Mouse (Mus musculus) CH12.LX (cell line): ENCODE measurements around the gene Dnaaf1. TPM values are rescaled to one million over a fixed set of nuclear protein-coding genes. Genes with fewer than 3 reads are reported as not detected.

Experiments used
- DNase-seq: peaks from one replicate; pipeline ENCODE4 v3.0.0-alpha.2; 2013; ENCODE audit errors: extremely low read depth
- H3K27ac ChIP-seq: 2 replicates; pipeline ENCODE4 v1.5.1; 2012; ENCODE audit warnings: low read depth, mild to moderate bottlenecking, control low read depth, moderate library complexity; ENCODE audit not compliant: insufficient read depth
- H3K27me3 ChIP-seq: replicated peaks from 2 replicates; pipeline ENCODE3; 2012; ENCODE audit warnings: inconsistent platforms
- H3K36me3 ChIP-seq, 2 experiments: replicated peaks in 1 of 2; 2 replicates each; pipeline versions ENCODE3 to v1.6.1; 2012; ENCODE audit warnings: inconsistent platforms in 1 of 2, low read length in 1 of 2, mild to moderate bottlenecking in 1 of 2, mixed read lengths in 1 of 2, moderate library complexity in 1 of 2; ENCODE audit not compliant: control insufficient read depth in 1 of 2, insufficient read depth in 1 of 2
- H3K4me1 ChIP-seq, 2 experiments: 2 replicates each; pipeline ENCODE4 v1.6.1; 2012; ENCODE audit warnings: inconsistent platforms in 1 of 2, moderate library complexity in 1 of 2; ENCODE audit not compliant: insufficient read depth in 2 of 2, control insufficient read depth in 1 of 2
- H3K4me2 ChIP-seq: 2 replicates; pipeline ENCODE4 v1.6.1; 2012; ENCODE audit warnings: low read depth, mild to moderate bottlenecking, control low read depth; ENCODE audit not compliant: poor library complexity, insufficient read depth, severe bottlenecking
- H3K4me3 ChIP-seq, 3 experiments: fragments of 150-350 bp in 1 of 3; sonication (generic) in 1 of 3; replicated peaks in 1 of 3; 2 replicates each; pipeline versions ENCODE3 to v1.5.1; 2011 to 2012; ENCODE audit warnings: low read depth in 2 of 3, low read length in 2 of 3, mild to moderate bottlenecking in 2 of 3, moderate library complexity in 2 of 3, control low read depth in 1 of 3, improper control_type of control experiment in 1 of 3, inconsistent platforms in 1 of 3, mixed read lengths in 1 of 3; ENCODE audit not compliant: poor library complexity in 1 of 3
- H3K79me2 ChIP-seq: replicated peaks from 2 replicates; pipeline ENCODE4 v1.6.1; 2012; ENCODE audit warnings: mild to moderate bottlenecking, moderate library complexity; ENCODE audit not compliant: control insufficient read depth, poor library complexity, insufficient read depth, severe bottlenecking; ENCODE audit errors: extremely low read depth
- H3K9ac ChIP-seq: 2 replicates; pipeline ENCODE4 v1.6.1; 2012; ENCODE audit warnings: low read depth, mild to moderate bottlenecking, control low read depth, moderate library complexity; ENCODE audit not compliant: insufficient read depth
- H3K9me3 ChIP-seq: replicated peaks from 2 replicates; pipeline ENCODE3; 2012; ENCODE audit warnings: low read length, inconsistent platforms, mixed read lengths
- BHLHE40 ChIP-seq: IDR thresholded peaks from 2 replicates; pipeline ENCODE4 v1.6.1; 2011; ENCODE audit warnings: mild to moderate bottlenecking, low read depth, low read length, improper control_type of control experiment
- CHD2 ChIP-seq: IDR thresholded peaks from 2 replicates; pipeline ENCODE4 v1.6.1; 2011; ENCODE audit warnings: low read length, improper control_type of control experiment
- CTCF ChIP-seq, 2 experiments: IDR thresholded peaks in 1 of 2; conservative IDR thresholded peaks in 1 of 2; 2 replicates each; pipeline ENCODE4 v1.5.1; 2011 to 2012; ENCODE audit warnings: low read depth in 2 of 2, low read length in 2 of 2, improper control_type of control experiment in 1 of 2, inconsistent platforms in 1 of 2, mild to moderate bottlenecking in 1 of 2, moderate library complexity in 1 of 2
- ETS1 ChIP-seq: conservative IDR thresholded peaks from 2 replicates; pipeline ENCODE4 v1.6.1; 2012; ENCODE audit warnings: low read depth, mild to moderate bottlenecking, inconsistent platforms, low read length, improper control_type of control experiment, moderate library complexity
- HCFC1 ChIP-seq: IDR thresholded peaks from 2 replicates; pipeline ENCODE4 v1.6.1; 2012; ENCODE audit warnings: low read depth, mild to moderate bottlenecking, inconsistent platforms, low read length, improper control_type of control experiment
- IRF4 ChIP-seq: IDR thresholded peaks from 2 replicates; pipeline ENCODE4 v1.6.1; 2014; ENCODE audit warnings: low read depth, mild to moderate bottlenecking, inconsistent platforms, low read length, improper control_type of control experiment
- JUND ChIP-seq: conservative IDR thresholded peaks from 2 replicates; pipeline ENCODE4 v1.6.1; 2011; ENCODE audit warnings: low read depth, low read length, improper control_type of control experiment
- MAX ChIP-seq: IDR thresholded peaks from 2 replicates; pipeline ENCODE4 v1.6.1; 2011; ENCODE audit warnings: low read length, improper control_type of control experiment
- MEF2A ChIP-seq: IDR thresholded peaks from 2 replicates; pipeline ENCODE4 v1.6.1; 2014; ENCODE audit warnings: low read depth, mild to moderate bottlenecking, inconsistent platforms, low read length, improper control_type of control experiment, borderline replicate concordance
- MYC ChIP-seq: IDR thresholded peaks from 2 replicates; pipeline ENCODE4 v1.6.1; 2011; ENCODE audit warnings: low read depth, mild to moderate bottlenecking, improper control_type of control experiment, low read length
- NELFE ChIP-seq: IDR thresholded peaks from 2 replicates; pipeline ENCODE4 v1.6.1; 2011; ENCODE audit warnings: low read depth, low read length, improper control_type of control experiment
- PAX5 ChIP-seq: IDR thresholded peaks from 2 replicates; pipeline ENCODE4 v1.6.1; 2012; ENCODE audit warnings: low read length, inconsistent platforms, mixed read lengths
- POLR2AphosphoS2 ChIP-seq: IDR thresholded peaks from 2 replicates; pipeline ENCODE4 v1.6.1; 2011; ENCODE audit warnings: low read depth, low read length, improper control_type of control experiment
- RAD21 ChIP-seq: IDR thresholded peaks from 2 replicates; pipeline ENCODE4 v1.6.1; 2011; ENCODE audit warnings: low read depth, mild to moderate bottlenecking, low read length, improper control_type of control experiment, moderate library complexity
- SIN3A ChIP-seq: IDR thresholded peaks from 2 replicates; pipeline ENCODE4 v1.6.1; 2012; ENCODE audit warnings: low read length, improper control_type of control experiment, inconsistent platforms
- TBP ChIP-seq: conservative IDR thresholded peaks from 2 replicates; pipeline ENCODE4 v1.6.1; 2011; ENCODE audit warnings: low read depth, low read length, improper control_type of control experiment
- UBTF ChIP-seq: IDR thresholded peaks from 2 replicates; pipeline ENCODE4 v1.6.1; 2012; ENCODE audit warnings: low read depth, mild to moderate bottlenecking, inconsistent platforms, low read length, improper control_type of control experiment, moderate library complexity
- USF1 ChIP-seq: IDR thresholded peaks from 2 replicates; pipeline ENCODE4 v1.6.1; 2014; ENCODE audit warnings: low read depth, mild to moderate bottlenecking, inconsistent platforms, low read length, improper control_type of control experiment
- USF2 ChIP-seq: conservative IDR thresholded peaks from 2 replicates; pipeline ENCODE4 v1.6.1; 2011; ENCODE audit warnings: low read depth, low read length, improper control_type of control experiment
- ZKSCAN1 ChIP-seq: IDR thresholded peaks from 2 replicates; pipeline ENCODE4 v1.6.1; 2012; ENCODE audit warnings: low read depth, inconsistent platforms, low read length, improper control_type of control experiment, borderline replicate concordance
- dilution Hi-C: fragments of 300-500 bp; cut with MboI; formaldehyde crosslinking; loops from 2 replicates; pipeline ENCODE4 v1.14.3; 2020; ENCODE audit warnings: low sequenced_read_pairs; ENCODE audit not compliant: extremely low pct_unique_long_range_greater_than_20kb, extremely low pct_ligation_motif_present
- in situ Hi-C: fragments of 300-500 bp; cut with MboI; formaldehyde crosslinking; loops from 3 replicates; pipeline ENCODE4 v1.14.3; 2019; ENCODE audit warnings: low sequenced_read_pairs, low pct_ligation_motif_present, low pct_unique_long_range_greater_than_20kb, mixed read lengths
- polyA plus RNA-seq: library from polyadenylated mRNA; unstranded; fragments of >175 nt; gene quantifications from 2 replicates; pipeline ENCODE4 v1.2.1, GENCODE M21; 2012; ENCODE audit warnings: low read depth; ENCODE audit not compliant: insufficient read length
- total RNA-seq, 2 experiments: library from RNA; depleted of rRNA; stranded (reverse); fragments of 300-350 nt in 1 of 2; fragments of >200 nt in 1 of 2; gene quantifications; 2 replicates each; pipeline ENCODE4 v1.2.3; 2012 to 2014

Dnaaf1 gene
- total and polyA plus RNA-seq, 3 experiments, result 0.25 TPM; not detected in 2

DNA sequence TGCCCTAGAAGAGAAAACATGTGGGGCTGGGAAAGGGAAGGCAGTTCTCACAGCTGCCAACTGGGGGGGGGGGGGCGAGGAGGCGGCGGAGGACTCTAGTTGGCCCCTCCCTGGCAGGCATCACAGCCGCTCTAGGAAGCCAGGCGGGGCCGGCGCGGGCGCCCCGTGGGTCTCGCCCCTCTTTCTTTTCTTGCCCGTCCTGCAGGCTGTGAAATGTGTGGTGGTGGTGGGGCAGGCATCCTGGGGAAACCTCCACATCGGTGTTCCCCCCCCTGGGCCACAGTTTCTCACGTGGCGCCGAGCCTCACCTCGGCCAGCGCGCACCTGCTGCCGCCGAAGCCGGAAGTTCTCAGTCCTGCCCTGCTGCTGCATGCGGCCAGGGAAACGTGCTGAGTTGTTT, 10.9 kb downstream of the Dnaaf1 start:
- Histone ChIP-seq H3K4me2 (no peak overlapping the region), H3K27me3 (peaks cover 8% of the 10 kb centered on the region), H3K4me1 (peaks cover 0 to 10% of the 10 kb centered on the region in 2 experiments; a peak in 2 of 4 replicates), H3K36me3 (no peaks in the 10 kb centered on the region), H3K9ac (no peak overlapping the region), H3K27ac (no peak overlapping the region), H3K4me3 (no peak overlapping the region), H3K9me3 (no peaks in the 10 kb centered on the region), H3K79me2 (no peaks in the 10 kb centered on the region)
- dilution Hi-C loops (no loop called here), in situ Hi-C loops (no loop called here)
- no peak for DNase-seq
- TF ChIP-seq SIN3A (no peak), CHD2 (no peak), MEF2A (no peak), JUND (no peak), ETS1 (no peak), UBTF (no peak), RAD21 (no peak), ZKSCAN1 (no peak), USF2 (no peak), TBP (no peak), USF1 (no peak), CTCF (conservative IDR thresholded peaks at IDR 0.05 in 1 of 2, IDR thresholded peaks at IDR 0.05 in 1 of 2; ENCODE audit: low read depth in 2 of 2, low read length in 2 of 2) (no peak), IRF4 (no peak), PAX5 (no peak), BHLHE40 (no peak), NELFE (no peak), POLR2AphosphoS2 (no peak), HCFC1 (no peak), MYC (no peak)

DNA sequence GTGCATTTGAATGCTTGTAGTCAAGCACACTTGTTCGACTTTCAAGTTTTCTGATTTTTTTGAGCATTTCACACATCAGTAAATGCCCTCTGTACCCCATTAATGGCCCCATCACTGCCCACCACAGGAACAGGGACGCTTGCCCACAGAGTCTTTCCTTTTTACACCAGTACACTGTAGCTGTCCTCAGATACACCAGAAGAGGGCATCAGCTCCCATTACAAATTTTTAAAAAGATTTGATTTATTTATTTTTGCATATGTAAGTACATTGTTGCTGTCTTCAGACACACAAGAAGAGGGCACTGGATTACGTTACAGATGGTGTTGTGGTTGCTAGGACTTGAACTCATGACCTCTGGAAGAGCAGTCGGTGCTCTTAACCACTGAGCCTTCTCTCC, 13.3 kb downstream of the Dnaaf1 start:
- peak in 1 of 2 experiments; percentile 14; a peak in 1 of 4 replicates for TF ChIP-seq CTCF (conservative IDR thresholded peaks at IDR 0.05 in 1 of 2, IDR thresholded peaks at IDR 0.05 in 1 of 2; ENCODE audit: low read depth in 2 of 2, low read length in 2 of 2)
- no peak for TF ChIP-seq MAX
- DNase-seq, result no peak
- dilution Hi-C loops, result no loop called here
- Histone ChIP-seq H3K36me3 (no peaks in the 10 kb centered on the region), H3K9ac (no peak overlapping the region), H3K27me3 (no peaks in the 10 kb centered on the region), H3K4me1 (peaks cover 0 to 10% of the 10 kb centered on the region in 2 experiments; a peak in 2 of 4 replicates), H3K4me3 (no peak overlapping the region), H3K9me3 (no peaks in the 10 kb centered on the region), H3K79me2 (no peaks in the 10 kb centered on the region), H3K4me2 (no peak overlapping the region), H3K27ac (no peak overlapping the region)
- in situ Hi-C loops, result no loop called here
